Mouse (Mus musculus) embryo, embryonic 9.5 days (tissue): ENCODE data around the gene Cog4.
"Not testable (repeated sequence)": the region's sequence is repeated elsewhere in the genome, so short reads cannot be mapped to it uniquely, and the experiment has no call there.

Experiments used
- DNase-seq: peaks from one replicate; pipeline ENCODE4 v3.0.0-alpha.2; 2017; ENCODE audit errors: extremely low spot score

Gene Cog4

DNA sequence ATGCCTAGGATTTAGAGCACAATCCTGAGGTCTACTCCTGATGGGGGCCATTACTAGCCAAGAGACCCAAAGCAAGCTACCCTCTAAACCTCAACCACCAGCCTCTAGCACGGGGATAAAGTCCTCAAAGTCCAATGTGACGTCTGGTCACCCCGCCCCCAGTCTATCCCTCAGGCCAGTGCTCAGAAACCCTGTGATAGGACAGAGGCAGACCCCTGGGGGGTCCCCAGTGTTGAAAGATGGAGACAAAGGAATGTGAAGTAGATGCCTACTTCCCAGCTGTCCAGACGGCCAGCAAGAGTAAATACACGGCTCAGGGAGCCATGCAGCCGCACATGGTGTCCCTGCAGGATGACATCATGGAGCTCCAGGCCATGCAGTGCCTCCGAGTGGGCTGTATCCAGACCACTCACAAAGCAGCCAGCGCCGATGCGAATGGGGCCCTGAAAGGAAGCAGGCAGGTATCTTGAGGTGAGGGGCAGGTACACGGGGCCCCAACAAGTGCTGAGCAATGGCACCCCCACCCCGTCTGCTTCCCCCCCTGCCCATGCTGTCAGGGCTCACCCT, 43.6 kb downstream of the Cog4 start:
- DNase-seq = peak; percentile 14

DNA sequence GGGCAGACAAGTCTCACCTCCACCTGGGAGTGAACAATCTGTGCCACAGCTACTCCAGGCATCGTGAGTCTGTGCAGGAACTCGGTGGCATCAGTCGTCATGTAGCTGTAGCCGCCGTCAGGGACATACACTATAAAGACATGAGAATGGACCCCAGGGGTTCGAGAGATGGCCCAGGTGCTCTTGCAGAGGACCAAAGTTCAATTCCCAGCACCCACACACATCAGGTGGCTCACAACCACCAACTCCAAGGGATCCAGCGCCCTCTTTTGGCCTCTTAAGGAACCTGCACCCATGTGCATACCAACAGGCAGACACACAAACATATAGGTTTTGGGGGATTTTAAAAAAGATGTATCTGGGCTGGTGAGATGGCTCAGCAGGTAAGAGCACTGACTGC, 45.6 kb downstream of the Cog4 start:
- DNase-seq = no peak

DNA sequence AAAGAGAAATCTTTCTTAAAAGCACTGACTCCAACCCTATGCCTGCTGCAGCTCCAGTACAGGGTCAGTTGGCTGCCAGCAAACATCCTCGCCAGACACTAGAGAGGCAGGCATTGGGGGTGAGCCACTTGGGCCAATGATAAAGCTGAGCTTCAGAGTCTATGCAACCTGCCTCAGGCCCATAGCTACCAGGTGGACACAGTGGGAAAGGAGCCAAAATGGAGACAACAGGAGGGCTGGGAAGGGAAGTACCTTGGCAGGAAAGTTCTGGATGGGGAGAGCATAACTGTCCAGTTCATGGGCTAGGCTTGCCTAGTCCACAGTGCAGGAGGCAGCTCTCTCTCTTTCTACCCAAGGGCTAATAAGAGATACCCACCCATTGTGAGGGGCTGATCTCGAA, 46.5 kb downstream of the Cog4 start:
- DNase-seq = no peak

DNA sequence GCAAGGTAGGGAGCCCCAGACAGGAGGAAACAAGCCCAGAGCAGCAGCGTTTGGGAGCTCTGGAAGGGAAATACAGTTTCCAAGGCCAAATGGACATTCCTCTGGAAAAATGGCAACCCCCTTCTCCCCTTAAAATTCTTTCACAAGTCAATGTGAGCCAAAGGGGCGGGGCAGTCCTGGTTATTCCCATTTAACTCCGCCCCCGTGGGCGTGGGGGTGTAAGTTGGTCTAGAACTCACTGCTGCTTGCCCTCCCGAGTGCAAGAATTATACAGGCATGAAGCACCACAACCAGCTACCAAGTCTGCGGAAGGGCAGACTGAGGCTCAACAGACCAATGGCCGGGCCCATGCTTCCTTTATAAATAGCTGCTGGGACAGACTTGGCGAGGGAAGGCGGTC, 48.5 kb downstream of the Cog4 start:
- DNase-seq = no peak

DNA sequence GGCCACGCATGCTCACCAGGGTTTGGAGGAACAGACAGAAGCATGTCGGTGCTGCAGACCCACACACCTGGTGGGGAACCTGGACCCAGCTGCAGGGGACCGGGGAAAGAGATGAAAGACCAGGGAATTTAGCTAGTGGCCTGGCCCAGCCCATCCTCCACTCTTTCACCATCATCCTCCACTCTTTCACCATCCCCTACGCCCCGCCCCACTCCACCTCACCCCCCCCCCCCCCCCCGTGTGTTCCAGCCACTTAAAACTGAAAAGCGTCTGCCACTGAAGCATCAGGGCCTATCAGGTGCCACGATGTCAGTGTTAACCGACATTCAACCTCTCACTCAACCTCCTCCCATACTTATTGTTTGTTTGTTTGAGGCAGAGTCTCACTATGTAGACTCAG, 48.9 kb downstream of the Cog4 start:
- no peak for DNase-seq

DNA sequence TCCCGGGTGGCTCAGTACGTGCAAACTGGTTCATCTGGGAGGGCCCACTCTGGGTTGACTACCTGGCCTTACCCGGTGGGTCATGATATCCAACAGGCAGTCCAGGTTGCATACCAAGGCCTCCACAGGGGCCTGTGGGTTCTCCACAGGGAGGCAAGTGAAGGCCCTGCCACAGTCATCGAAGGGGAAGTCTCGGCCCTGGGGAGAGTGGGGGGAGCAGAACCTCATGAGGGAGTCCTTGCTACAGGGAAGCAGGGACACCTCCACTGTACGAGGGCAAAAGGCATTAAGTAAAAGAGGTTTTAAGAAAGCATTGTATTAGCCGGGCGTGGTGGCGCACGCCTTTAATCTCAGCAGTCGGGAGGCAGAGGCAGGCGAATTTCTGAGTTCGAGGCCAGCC, 49.4 kb downstream of the Cog4 start:
- no peak for DNase-seq

DNA sequence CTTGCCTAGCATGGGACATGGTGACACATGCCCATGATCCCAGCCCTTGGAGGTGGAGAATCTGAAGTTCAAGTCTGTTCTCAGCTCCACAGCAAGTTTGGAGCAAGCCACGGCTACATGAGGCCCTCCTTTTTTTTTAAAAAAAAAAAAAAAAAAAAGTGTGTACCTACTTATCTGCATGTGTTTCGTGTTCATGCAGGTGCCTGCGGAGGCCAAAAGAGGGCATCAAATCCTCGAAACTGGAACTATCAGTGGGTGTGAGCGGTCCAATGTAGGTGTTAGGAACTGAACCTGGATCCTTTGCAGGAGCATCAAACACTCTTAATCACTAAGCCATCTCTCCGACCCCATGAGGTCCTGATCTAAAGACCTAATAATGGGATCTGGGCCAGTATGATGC, 51.1 kb downstream of the Cog4 start:
- no peak for DNase-seq

DNA sequence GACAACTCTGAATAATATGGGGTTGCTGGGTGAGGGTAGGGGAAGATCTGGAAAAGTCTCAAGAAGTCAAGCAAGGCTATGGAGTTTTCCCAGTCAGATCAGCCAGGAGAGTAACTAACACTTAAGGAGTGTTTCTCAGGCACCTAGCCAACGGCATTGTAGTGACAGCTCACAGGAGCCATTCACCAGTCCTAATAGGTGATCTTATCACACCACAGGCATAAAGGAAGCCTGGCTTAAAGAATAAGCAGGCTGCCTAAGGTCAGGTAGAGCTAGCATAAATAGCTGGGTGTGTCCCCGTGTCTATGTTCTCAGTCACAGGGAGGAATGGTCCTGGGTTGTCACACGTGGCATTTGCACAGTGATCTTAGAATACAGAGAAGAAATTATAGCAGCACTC, 54.7 kb downstream of the Cog4 start:
- no peak for DNase-seq

DNA sequence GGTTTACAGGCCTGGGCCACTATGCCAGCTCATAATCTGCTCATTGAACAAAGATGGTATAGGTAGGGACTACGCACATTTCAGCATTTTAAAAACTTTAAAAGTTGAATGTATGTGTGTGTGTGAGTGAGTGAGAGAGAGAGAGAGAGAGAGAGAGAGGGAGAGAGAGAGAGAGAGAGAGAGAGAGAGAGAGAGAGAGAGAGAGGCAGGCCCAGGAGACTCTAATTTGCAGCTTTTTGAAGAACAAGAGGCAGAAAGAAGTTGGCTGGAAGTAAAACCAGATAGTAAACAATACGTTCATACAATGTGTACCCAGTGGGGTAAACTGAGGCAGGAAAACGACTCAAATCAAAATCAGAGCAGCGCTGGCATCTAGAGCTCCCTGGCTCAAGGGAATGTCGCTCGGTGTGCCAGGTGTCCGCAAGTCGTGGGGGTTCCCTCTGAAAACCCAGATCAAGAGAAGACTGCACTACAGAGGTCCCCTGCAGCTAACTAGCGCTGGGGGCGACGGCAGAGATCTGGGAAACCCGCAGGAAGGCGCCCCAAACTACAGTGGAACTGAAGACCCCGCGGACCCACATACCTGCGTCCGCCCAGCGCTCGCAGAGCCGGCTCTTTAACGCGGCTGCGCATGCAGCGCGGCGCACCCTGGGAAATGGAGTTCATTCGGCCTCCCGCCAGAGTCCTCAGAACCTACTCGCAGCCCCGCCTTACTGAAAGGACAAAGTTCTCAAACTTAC, 55.6 kb downstream of the Cog4 start, which contains the start of gene Fuk:
TSS of gene Fuk (minus strand) at position 650 of the 740 bp plus-strand sequence.
- peak; percentile 78 for DNase-seq

DNA sequence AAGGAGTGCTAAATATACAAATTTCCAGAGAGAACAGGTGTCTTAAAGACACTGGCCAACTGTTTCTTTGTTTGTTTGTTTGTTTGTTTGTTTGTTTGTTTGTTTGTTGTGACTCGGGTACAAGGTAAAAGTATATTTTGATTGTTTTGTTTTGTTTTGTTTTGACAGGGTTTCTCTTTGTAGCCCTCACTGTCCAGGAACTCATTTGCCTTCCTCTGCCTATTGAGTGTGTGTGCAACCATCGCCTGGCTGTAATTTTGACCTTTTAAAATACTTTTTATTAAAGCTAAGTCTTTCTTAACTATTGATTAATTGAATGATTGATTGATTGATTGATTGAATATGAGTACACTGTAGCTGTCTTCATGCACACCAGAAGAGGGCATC, 56.2 kb downstream of the Cog4 start:
- DNase-seq = no peak

DNA sequence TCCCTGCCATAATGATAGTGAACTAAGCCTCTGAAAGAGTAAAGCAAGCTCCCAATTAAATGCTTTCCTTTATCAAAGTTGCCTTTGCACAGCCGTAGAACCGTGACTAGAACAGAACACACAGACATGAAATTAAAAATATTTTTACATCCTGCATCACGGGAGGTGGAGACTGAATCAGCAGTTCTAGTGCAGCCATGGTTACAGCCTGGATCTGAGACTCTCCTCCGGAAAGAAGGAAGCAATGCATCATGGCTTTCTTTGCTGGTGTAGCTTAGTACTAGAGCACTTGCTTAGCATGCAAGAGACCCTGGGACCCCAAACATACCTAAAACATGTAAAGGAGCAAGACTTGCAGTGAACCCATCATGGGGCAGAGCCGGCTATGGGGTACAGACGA, 59.0 kb downstream of the Cog4 start:
- no peak for DNase-seq

DNA sequence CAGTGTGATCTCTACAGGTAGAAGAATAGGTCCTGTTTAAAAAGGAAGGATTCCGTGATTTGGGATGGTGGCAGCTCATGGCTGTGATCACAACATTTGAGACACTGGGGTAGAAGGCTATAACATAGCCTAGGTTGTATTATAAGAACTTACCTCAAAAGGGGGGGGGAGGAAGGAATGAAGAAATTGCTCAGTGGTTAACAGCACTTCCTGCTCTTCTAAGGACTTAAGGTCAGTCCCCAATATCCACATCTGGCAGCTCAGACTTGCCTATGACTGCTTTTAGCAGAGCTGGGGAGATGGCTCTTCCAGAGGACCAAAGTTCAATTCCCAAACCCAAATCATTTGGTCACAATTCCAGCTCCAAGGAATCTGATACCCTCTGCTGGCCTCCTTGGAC, 60.3 kb downstream of the Cog4 start:
- no peak for DNase-seq

DNA sequence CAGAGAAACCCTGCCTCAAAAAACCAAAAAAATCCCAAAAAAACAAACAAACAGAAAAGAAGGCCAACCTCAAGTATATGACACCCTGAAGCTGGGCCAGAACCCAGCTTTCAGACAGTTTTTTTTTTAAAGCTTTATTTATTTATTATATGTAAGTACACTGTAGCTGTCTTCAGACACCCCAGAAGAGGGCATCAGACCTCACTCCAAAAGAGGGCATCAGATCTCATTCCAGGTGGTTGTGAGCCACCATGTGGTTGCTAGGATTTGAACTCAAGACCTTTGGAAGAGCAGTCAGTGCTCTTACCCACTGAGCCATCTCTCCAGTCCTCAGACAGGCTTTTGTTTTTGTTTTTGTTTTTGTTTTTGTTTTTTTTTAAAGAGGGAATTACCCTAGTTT, 63.5 kb downstream of the Cog4 start:
- DNase-seq = not testable (repeated sequence)

DNA sequence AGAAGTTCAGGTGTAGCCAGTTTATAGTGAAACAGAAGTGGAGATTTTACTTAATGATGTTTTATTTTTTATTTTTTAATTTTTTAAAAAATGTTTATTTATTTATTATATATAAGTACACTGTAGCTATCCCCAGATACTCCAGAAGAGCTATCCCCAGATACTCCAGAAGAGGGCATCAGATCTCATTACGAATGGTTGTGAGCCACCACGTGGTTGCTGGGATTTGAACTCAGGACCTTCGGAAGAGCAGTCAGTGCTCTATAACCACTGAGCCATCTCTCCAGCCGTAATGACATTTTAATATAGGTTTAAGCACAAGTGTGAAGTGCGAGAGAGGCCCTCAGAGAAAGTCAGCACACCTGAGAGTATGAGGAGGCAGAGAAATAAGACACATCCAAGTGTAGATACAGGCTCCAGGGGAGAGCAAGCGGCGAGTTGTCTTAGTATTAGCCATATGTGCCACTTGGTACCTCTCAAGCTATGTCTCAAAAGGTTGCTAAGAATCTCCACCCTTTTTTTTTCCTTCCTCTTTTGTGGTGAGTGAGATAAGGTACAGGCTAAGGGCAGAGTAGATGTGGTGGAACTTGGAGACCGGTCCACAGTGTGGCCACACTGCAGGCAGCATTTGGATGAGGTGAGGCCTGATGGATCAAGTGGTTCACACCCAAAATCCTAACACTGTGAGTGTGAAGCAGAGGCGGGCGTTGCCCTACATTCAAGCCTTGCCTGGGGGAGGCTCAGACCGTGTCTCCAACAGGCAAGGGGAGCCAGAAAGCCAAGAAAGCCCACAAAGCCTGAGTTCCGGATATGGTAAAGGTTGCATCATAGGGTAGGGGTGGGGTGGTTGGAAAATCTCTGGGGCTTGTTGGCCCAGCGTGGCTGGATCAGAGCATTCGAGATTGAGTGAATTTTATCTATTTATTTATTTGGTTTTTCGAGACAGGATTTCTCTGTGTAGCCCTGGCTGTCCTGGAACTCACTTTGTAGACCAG, 65.5 kb downstream of the Cog4 start:
- DNase-seq = no peak

DNA sequence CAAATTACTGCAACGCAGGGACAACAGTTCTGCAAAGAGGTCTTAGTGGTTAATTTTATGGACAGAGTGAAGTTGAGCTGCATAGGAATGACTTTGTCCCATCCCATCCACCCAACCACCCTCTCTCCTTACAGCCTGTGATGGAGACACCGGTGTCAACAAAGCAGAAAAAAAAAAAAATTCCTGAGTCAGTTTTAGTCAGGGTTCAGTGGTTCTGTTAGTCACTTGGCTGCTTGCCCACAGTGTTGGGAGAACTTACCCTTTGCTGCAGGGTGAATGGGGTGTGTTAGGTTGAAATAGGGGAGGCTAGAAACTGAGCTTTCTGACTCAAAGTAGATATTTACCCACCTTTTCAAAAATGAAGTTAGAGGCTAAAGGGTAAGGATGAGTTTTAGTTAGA, 71.0 kb downstream of the Cog4 start:
- DNase-seq = no peak

DNA sequence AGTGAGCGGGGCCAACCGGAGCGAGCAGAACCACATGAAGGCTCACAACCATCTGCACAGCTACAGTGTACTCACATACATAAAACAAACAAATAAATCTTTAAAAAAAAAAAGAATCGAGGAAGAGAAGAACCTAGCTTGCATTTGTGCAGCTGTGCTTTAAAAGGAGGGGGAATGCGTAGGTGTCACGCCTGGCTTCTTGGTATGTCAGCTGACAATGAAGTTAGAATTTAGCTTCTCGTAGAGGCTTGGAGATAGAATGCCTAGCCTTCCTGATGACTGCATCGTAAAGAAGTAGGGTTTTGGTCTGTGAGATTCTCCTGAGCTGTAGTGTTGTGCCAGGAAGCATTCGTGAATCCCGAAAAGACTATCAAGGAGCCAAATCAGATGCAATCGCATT, 71.6 kb downstream of the Cog4 start:
- no peak for DNase-seq

DNA sequence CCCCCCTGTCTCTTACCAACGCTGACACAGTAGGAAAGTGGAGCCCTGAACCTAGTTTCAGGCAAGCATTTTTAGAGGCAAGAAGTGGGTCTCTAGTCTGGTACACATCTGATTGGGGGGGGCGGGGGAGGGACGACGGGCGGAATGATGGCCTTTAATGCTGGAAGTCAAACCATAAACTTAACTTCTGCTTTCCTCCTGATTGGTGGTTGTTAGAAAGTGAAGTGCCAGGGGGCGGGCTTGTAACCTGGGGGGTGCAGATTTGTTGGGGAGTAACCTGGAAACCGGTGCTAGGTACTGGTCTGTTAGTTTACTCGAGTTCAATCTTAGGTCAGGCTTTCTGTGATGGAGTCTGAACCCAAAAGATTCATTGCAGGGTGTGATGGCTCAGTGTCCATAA, 72.1 kb downstream of the Cog4 start:
- DNase-seq = no peak

DNA sequence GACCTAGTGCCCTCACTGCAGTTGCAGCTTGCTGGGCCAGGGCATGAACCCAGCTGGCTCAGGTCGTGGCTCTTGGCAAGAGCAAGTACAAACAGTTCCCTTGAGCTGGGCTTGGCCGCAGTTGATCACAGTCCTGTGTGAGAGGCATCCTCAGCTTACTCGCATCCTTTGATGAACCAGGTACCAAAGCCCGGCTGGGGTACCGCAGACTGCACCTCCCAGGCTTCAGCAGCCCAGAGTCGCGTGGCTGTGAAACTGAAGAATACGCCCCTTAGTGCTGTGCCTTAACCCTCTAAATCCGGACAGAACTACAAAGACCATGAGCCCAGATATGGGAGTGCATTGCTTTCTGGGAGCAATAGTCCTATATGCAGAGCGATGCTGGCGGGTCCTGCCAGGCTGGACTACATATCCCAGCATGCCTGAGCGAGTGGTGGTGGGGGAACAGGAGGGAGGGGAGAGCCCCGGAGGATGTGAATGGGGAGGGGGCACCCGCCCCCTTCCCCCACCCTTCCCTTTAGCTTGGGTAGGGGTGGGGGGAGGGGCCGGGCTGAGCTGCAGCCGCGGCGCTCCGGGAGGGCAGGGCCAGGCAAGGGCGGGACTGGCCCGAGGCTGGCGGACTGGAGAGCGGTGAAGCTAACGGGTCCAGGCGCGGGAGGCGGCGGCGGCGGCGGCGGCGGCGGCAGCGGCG, 73.1 kb downstream of the Cog4 start, which contains the start of gene St3gal2:
TSS of gene St3gal2 (plus strand) at position 582 of the 691 bp plus-strand sequence.
- DNase-seq = peak; percentile 95

DNA sequence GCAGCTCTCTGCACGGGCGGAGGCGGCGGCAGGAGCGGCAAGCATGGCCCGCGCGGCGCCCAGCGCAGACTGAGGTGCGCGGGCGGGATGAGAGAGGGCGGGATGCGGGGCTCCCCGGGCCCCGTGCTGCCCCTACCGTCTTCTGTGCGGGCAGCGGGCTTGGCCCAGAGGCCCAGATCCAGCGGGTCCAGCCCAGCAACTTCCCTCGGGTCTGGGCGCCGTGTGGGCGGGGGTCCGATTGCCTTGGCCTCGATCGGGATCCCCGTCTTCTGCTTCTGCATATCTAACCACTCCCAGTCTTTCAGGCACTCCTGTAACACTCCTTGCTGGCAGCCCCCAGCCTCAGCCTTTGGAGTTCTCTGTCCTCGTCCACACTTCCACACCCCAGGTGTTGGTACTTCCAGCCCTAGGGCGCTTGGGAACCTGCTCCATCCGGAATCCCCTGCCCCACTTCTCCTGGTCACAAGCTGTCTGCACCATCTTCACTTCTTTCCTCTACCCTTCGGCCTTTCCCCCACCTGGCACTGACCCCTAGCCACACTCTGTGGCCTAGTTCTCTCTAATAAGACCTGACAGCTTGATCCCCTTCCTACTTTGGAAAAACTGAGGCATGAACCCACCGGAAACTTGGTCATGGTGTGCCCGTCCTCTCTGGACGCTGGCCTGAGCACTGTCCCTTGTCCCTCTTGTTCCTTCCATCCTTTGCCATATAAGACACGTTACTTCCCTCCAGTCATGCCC, 73.8 kb downstream of the Cog4 start:
- no peak for DNase-seq

DNA sequence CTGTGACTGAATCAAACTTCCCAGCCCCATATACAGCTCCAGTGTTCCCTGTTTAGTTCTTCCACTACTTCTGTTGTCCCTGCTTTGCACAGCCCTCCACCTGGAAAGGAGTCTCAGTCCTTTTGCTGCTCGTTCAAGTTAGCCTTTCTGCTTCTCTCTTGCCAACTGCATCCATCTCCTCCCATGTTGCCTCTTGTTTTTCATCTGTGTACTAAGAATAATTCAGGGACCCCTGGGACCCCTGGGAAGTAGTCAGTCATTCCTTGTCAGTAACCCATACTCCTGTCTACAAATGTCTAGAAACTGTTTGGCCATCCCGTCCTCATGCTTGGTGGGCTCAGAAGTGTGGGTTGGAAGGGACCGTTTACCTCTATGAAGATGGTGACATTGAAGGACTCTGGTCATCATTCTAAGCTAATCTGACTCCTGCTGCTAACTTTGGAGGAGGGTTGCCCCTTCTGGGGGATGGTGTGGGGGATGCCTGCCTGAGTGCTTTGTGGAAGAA, 74.4 kb downstream of the Cog4 start:
- no peak for DNase-seq
